Mouse (Mus musculus) neural tube, embryonic 14.5 days (tissue): ENCODE results near the gene Nckap5. TPM values are rescaled to one million over a fixed set of nuclear protein-coding genes. Genes with fewer than 3 reads are reported as not detected.

ENCODE experiments used
- ATAC-seq: fragments of 200-750 bp; cut with Nextera tagmentation; 2 replicates; pipeline ENCODE4 v1.8.0; 2017; ENCODE audit warnings: low read depth, mild to moderate bottlenecking, moderate TSS enrichment, moderate library complexity
- H3K27ac ChIP-seq: fragments of 300-500 bp; sonication (generic); 2 replicates; pipeline ENCODE4 v1.5.1; 2014; ENCODE audit warnings: low read depth, mild to moderate bottlenecking, control low read depth, low read length, moderate library complexity, mixed read lengths
- H3K27me3 ChIP-seq: fragments of 300-500 bp; sonication (generic); 2 replicates; pipeline ENCODE4 v1.6.1; 2014; ENCODE audit warnings: low read length; ENCODE audit not compliant: control insufficient read depth, insufficient read depth
- H3K36me3 ChIP-seq: fragments of 300-500 bp; sonication (generic); 2 replicates; pipeline ENCODE4 v1.6.1; 2014; ENCODE audit warnings: low read length, mixed read lengths; ENCODE audit not compliant: control insufficient read depth, insufficient read depth
- H3K4me1 ChIP-seq: fragments of 300-500 bp; sonication (generic); 2 replicates; pipeline ENCODE4 v1.6.1; 2014; ENCODE audit warnings: low read length; ENCODE audit not compliant: control insufficient read depth, insufficient read depth
- H3K4me2 ChIP-seq: fragments of 300-500 bp; sonication (generic); 2 replicates; pipeline ENCODE4 v1.6.1; 2014; ENCODE audit warnings: mild to moderate bottlenecking, low read depth, low read length, control low read depth
- H3K4me3 ChIP-seq: fragments of 300-500 bp; sonication (generic); 2 replicates; pipeline ENCODE4 v1.5.1; 2014; ENCODE audit warnings: low read depth, low read length, control low read depth, mixed read lengths
- H3K9ac ChIP-seq: fragments of 300-500 bp; sonication (generic); replicated peaks from 2 replicates; pipeline ENCODE4 v1.6.1; 2014; ENCODE audit warnings: low read depth, mild to moderate bottlenecking, control low read depth, low read length, mixed read lengths
- H3K9me3 ChIP-seq: fragments of 300-500 bp; sonication (generic); 2 replicates; pipeline ENCODE4 v1.6.1; 2016; ENCODE audit warnings: low read length; ENCODE audit not compliant: control insufficient read depth
- WGBS: fragments of 180-500 bp; shearing (Covaris S2); extraction: QIAGEN DNeasy Blood & Tissue Kit; methylation state at CpG from one replicate; pipeline ENCODE4 v1.1.7; 2014; 5-methylcytosine and 5-hydroxymethylcytosine counted together
- polyA plus RNA-seq: library from polyadenylated mRNA; unstranded; fragments of >200 nt; fragmentation: Nextera tagmentation; extraction: Ambion mirVana; gene quantifications from 2 replicates; pipeline ENCODE4 v1.2.1, GENCODE M21; 2014

Gene Nckap5
- polyA plus RNA-seq, 1 experiment from 2014 or later: 19.0 TPM

DNA sequence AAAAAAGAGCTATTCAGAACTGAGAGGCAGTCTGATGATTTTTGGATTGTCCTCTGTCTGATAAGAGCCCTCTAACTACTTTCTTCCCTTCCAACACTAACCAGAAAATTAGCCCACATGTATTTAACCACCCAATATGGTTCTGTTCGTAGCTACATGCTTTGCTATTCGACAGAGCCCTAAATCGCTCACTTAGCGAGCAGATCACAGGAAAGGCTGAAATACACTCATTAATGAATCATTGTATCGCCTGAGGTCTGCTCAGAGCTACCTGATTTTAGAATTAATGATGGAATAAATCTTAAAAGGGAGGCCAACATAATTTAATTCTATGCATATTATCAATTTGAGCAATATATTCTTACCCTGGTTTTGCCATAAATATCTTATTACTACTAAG, 187.8 kb downstream of the Nckap5 start:
- ATAC-seq: no peak
- Histone ChIP-seq H3K36me3 (no peaks in the 10 kb centered on the region), H3K9ac (no peak overlapping the region), H3K27ac (no peak overlapping the region), H3K27me3 (no peaks in the 10 kb centered on the region), H3K4me3 (no peak overlapping the region), H3K9me3 (no peaks in the 10 kb centered on the region), H3K4me1 (no peaks in the 10 kb centered on the region), H3K4me2 (no peak overlapping the region)
- WGBS: 58% methylated on average over 5 of the region's 5 CpGs

DNA sequence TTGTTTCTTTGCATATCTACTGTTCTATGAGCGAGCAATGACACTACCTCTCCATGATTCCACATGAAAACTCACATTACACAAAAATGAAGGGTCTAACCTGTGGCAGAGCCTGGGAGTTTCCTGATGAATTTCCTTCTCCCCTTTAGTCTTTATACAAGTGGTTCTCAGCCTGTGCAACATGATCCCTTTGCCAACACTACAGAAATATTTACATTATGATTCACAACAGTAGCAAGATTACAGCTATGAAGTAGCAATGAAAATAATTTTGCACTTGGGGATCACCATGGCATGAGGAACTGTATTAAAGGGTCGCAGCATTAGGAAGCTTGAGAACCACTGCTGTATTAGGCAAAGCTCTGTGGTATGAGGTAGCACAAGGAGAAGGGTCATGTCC, 191.1 kb downstream of the Nckap5 start:
- ATAC-seq: no peak
- Histone ChIP-seq H3K4me1 (no peaks in the 10 kb centered on the region), H3K27me3 (no peaks in the 10 kb centered on the region), H3K4me3 (no peak overlapping the region), H3K27ac (no peak overlapping the region), H3K4me2 (no peak overlapping the region), H3K9me3 (no peaks in the 10 kb centered on the region), H3K36me3 (no peaks in the 10 kb centered on the region), H3K9ac (no peak overlapping the region)
- WGBS: 91% methylated on average over 2 of the region's 2 CpGs

DNA sequence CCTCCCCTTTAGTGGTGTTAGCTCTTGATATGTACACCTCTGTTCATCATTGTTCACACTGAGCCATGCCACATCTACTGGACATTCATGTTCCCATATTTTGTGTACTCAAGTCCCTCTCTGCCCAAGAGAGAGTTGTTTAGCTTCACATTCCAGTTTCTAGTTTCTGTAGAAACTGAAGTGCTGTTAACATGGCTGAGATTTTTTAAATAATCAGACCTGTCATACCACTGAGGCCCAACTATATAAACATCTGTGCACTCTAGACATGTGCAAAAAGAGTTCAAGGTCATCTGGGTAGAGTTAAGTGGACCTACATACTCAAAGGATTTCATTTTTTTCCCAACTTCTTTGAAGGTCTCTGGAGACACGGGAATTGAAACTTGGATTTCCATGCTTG, 193.1 kb downstream of the Nckap5 start:
- Histone ChIP-seq H3K4me3 (no peak overlapping the region), H3K36me3 (no peaks in the 10 kb centered on the region), H3K9ac (no peak overlapping the region), H3K27me3 (no peaks in the 10 kb centered on the region), H3K27ac (no peak overlapping the region), H3K4me1 (no peaks in the 10 kb centered on the region), H3K4me2 (no peak overlapping the region), H3K9me3 (no peaks in the 10 kb centered on the region)
- no peak for ATAC-seq
- 98% methylated on average over 1 of the region's 1 CpGs for WGBS

DNA sequence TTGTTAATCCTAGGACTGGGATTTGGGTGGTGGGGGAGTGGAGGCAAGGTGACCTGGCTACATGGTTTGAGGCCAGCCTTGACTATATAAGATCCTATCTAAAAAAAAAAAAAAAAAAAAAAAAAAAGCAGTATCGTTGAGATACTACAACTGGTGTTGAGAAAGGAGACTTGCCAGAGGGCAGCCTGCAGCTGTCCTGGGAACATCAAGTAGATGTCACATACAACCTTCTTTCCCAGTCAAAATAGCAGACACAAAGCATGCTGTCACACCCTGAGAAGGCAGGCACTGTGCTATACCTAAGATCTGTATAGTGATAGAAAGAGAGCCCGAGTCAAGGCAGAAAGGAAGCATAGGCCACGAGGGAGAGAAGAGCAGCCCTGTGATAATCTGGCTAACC, 204.4 kb downstream of the Nckap5 start:
- H3K9me3 ChIP-seq: no peaks in the 10 kb centered on the region
- H3K4me2 ChIP-seq: no peak overlapping the region
- no peaks in the 10 kb centered on the region for H3K36me3 ChIP-seq
- no peak for ATAC-seq
- no peak overlapping the region for H3K4me3 ChIP-seq
- H3K27me3 ChIP-seq: no peaks in the 10 kb centered on the region
- WGBS: 86% methylated on average over 3 of the region's 3 CpGs
- no peak overlapping the region for H3K27ac ChIP-seq
- H3K4me1 ChIP-seq: no peaks in the 10 kb centered on the region
- no peak overlapping the region for H3K9ac ChIP-seq

DNA sequence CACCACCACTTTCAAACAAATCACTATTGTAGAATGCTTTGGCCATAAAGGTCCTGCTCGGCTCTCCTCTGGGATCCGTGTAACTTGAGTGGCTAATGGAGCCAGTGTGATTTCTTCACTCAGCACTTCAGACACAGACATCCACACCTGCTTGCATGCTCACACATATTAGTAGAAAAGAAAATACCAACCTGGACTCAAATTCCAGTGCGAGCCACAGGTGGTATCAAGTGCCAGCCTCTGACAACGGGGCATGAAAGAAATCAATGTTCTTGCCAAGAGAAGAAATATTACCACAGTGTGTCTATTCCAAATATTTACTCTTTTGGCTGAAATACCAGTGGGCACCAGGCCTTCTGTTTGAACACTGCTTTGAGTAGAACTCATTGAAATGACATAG, 208.6 kb downstream of the Nckap5 start:
- WGBS: 86% methylated on average over 4 of the region's 4 CpGs

DNA sequence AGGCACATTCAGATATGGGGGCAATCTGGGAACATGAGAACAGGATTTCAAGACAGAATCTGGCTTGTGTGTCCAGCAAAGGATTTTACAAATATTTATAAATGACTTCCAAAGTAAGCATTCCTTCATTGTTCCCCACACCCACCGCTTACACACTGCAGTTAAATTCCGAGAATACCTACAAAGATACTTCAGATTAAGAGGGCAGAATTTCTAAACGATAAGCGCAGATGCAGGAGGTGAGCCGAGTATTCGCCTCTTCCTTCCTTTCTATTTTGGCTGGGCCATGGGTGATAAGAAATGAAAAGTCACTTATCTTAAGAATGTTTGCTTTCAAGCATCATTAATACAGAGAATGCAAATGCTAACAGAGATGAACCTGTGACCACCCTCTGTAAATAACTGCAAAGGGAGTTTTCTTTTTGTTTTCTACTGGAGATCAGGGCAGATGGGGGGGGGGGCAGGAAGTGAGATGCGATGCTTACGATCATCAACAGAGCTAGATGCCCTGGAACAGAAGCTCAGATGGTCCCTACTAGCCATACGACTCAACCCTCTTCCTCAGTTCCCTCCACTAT, 213.0 kb downstream of the Nckap5 start:
- WGBS: 90% methylated on average over 9 of the region's 9 CpGs
- no peak for ATAC-seq

More for the DNA sequence above, 208.6 kb downstream of the Nckap5 start:
- Histone ChIP-seq H3K4me2 (no peak overlapping the region), H3K9me3 (no peaks in the 10 kb centered on the region), H3K9ac (no peak overlapping the region), H3K27me3 (no peaks in the 10 kb centered on the region), H3K36me3 (no peaks in the 10 kb centered on the region), H3K4me3 (no peak overlapping the region), H3K27ac (no peak overlapping the region), H3K4me1 (no peaks in the 10 kb centered on the region)
- no peak for ATAC-seq

DNA sequence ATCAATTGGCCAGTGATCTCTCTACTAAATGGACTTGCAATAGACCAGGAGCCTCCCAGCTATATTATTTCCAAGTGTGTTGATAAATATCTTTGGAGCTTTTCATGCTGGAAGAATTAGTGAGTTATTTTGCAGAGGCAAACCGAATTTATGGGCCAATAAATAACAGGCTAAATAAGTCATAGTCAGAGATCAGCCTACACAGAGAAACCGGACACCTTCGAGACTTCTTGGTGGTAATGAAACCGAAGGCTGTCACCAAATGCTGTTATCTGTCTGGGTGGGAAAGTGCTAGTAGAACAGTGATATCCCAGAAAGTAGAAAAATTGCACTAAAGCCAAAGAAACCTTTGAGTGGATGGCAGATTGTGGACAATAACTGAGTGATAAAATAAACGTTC, 213.6 kb downstream of the Nckap5 start:
- Histone ChIP-seq H3K4me3 (no peak overlapping the region), H3K27me3 (no peaks in the 10 kb centered on the region), H3K9me3 (0 out of 2 replicates have a peak, but pooled peaks cover 3% of the 10 kb centered on the region), H3K4me1 (no peaks in the 10 kb centered on the region), H3K9ac (no peak overlapping the region), H3K36me3 (no peaks in the 10 kb centered on the region), H3K4me2 (no peak overlapping the region), H3K27ac (no peak overlapping the region)
- WGBS: 72% methylated on average over 5 of the region's 5 CpGs
- ATAC-seq: no peak

More for the DNA sequence above, 213.0 kb downstream of the Nckap5 start:
- Histone ChIP-seq H3K9me3 (0 out of 2 replicates have a peak, but pooled peaks cover 3% of the 10 kb centered on the region), H3K27me3 (no peaks in the 10 kb centered on the region), H3K4me2 (no peak overlapping the region), H3K36me3 (no peaks in the 10 kb centered on the region), H3K4me3 (no peak overlapping the region), H3K4me1 (no peaks in the 10 kb centered on the region), H3K27ac (no peak overlapping the region), H3K9ac (no peak overlapping the region)

DNA sequence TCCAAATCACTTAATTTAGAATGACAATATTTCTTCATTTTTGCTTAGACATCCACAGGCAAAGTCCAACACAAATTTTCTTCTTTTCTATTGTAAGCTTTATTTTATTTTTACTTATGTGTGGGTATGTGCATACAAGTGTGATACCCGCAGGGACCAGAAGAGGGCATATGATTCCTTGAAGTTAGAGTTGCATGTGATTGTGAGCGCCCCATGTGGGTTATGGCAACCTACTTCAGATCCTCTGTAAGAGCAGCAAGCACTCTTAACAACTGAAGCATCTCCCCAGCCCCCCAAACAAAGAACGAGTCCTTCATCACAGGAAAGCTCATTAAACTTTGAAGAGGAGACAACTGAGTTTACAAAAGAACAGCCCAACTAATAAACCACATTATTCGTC, 217.7 kb downstream of the Nckap5 start:
- H3K9me3 ChIP-seq: 0 out of 2 replicates have a peak, but pooled peaks cover 3% of the 10 kb centered on the region
- no peak overlapping the region for H3K4me2 ChIP-seq
- no peaks in the 10 kb centered on the region for H3K27me3 ChIP-seq
- ATAC-seq: no peak
- no peak overlapping the region for H3K9ac ChIP-seq
- H3K36me3 ChIP-seq: no peaks in the 10 kb centered on the region
- H3K4me1 ChIP-seq: no peaks in the 10 kb centered on the region
- no peak overlapping the region for H3K27ac ChIP-seq
- no peak overlapping the region for H3K4me3 ChIP-seq
- WGBS: 69% methylated on average over 4 of the region's 4 CpGs

DNA sequence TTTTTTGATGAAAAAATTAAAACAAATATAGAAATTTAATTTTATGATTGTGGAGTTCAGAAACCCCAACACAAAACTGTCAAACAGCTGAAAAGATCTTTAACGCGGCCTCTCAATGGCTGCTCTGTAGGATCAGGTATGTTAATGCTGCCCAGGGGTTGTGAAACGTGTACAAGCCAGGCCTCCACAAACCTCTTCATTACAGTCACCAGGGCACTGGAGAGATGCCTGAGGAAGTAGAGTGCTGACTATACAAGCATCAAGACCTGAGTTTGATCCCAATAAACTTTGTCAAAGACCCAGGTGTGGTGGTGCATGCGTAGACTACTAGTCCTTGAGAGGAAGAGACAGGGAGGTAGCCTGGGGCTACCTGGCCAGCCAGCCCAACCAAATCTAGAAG, 222.0 kb downstream of the Nckap5 start:
- Histone ChIP-seq H3K27me3 (no peaks in the 10 kb centered on the region), H3K27ac (no peak overlapping the region), H3K9ac (no peak overlapping the region), H3K4me2 (no peak overlapping the region), H3K9me3 (no peaks in the 10 kb centered on the region), H3K4me1 (peaks cover 9% of the 10 kb centered on the region; the same call in 1 of the 2 replicates), H3K36me3 (no peaks in the 10 kb centered on the region), H3K4me3 (no peak overlapping the region)
- no peak for ATAC-seq
- 95% methylated on average over 4 of the region's 4 CpGs for WGBS
